Mouse (Mus musculus) brain, embryonic 18.5 days (tissue): ENCODE data around the gene Taar9.
"Not testable (repeated sequence)": the region's sequence is repeated elsewhere in the genome, so short reads cannot be mapped to it uniquely, and the experiment has no call there.

Source experiments
- DNase-seq: peaks from one replicate; pipeline ENCODE4 v3.0.0-alpha.2; 2012; ENCODE audit warnings: low read depth, low spot score

Taar9 gene

GRCm38 (mm10) chr10:24076200-24076599, 33.1 kb downstream of the Taar9 start, which contains the start of gene Taar8a:
Gene Taar8a, plus strand, starts transcription at chr10:24076500.
- not testable (repeated sequence) for DNase-seq

DNA sequence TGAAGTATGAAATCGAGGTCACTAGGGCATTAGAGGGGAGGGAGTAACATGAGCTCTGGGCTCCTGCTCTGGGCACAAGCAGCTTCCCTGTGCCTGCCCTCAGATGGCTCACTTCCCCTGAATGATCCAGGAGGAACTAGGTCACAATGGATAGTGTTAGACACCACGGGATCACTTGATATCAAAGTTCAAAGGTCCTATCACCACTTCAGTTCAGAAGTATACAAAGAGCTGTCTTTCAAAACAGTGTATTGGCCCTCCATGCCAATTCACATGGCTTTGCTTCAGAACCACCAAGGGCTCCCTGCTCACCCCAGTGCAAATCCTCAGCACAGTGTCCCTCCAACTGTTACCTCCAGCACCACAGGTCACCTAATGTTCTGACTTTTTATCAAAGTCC, 34.6 kb downstream of the Taar9 start:
- DNase-seq = not testable (repeated sequence)

GRCm38 (mm10) chr10:24058986-24059385, 50.3 kb downstream of the Taar9 start:
- no peak for DNase-seq
